Mouse (Mus musculus) yolk sac, embryonic 10.5 days (tissue): ENCODE results near the gene Barhl2.

ENCODE experiments used
- DNase-seq: peaks from one replicate; pipeline ENCODE4 v3.0.0-alpha.2; 2017; ENCODE audit warnings: low spot score

Gene Barhl2

DNA sequence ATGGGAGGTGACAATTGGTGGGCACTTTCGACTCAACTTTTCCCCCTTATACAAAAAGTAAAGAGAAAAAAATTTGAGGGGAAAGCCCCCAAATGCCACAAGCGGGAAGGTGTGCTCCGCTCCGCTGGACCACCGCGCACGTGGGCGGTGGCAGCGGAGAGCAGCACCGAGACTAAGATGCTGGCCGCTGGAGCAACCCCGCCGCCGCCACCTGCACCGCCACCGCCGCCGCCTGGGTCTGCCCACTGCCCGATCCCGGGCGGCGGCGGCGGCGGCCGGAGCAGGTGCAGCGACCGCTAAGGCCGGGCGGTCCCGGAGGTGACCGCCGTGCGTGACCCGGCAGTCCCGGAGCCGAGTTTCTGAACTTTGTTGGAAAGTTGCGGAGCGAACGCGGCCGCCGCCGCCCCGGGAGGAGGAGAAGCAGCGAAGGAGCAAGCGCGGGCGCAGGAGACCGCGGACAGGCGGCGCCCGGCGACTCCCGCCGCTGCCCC lies at the start of gene Barhl2:
Gene Barhl2, minus strand, starts transcription at position 181 of the 491 bp plus-strand sequence.
- no peak for DNase-seq

GRCm38 (mm10) chr5:106506061-106506460 lies 48.1 kb upstream of the Barhl2 start:
- no peak for DNase-seq

DNA sequence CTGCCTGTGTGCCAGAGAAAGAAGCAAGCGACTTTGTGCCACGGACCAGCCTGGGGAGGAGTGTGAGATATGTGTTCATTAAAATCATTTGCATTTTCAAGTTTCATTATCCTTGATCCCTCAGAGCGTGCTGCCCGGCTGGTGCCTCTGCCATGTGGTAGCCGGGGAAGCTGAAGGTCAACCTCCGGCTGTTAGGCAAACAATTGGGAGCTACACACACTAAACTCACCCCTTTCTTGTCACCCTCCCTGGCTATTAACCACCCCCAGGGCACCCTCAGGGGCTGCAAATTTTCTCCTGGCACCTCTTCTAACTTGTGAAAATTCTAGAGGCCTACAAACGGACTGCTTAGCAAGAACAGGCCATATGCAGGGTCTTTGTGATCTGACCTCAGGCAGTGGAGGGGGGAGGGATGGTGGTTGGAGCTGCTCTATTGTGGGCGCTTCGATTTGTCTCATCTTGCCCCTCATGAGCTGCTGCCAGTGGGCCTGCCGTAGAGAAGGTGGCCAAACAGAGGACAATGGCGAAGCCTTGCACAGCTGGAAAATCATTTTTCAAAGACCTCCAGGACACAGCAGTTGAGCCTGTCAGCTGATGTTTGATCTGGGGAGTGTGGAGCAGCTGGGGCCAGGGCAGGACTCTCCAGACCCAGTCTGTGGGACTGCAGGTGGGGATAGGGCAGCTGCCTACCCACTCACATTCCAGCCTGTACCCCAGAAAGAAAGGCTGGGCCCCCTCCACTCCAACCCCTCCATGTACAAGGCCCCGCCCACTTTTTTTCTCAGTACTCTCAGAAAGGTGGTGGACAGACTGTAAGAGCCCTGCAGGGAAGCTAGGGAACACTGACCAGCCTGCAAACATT lies 44.9 kb upstream of the Barhl2 start:
- DNase-seq = no peak

GRCm38 (mm10) chr5:106502271-106502670 lies 44.3 kb upstream of the Barhl2 start:
- DNase-seq = no peak

- no peak for DNase-seq
Observed at GRCm38 (mm10) chr5:106491771-106492170, 33.8 kb upstream of the Barhl2 start.

- no peak for DNase-seq
Observed at GRCm38 (mm10) chr5:106472105-106472500, 14.1 kb upstream of the Barhl2 start.

DNA sequence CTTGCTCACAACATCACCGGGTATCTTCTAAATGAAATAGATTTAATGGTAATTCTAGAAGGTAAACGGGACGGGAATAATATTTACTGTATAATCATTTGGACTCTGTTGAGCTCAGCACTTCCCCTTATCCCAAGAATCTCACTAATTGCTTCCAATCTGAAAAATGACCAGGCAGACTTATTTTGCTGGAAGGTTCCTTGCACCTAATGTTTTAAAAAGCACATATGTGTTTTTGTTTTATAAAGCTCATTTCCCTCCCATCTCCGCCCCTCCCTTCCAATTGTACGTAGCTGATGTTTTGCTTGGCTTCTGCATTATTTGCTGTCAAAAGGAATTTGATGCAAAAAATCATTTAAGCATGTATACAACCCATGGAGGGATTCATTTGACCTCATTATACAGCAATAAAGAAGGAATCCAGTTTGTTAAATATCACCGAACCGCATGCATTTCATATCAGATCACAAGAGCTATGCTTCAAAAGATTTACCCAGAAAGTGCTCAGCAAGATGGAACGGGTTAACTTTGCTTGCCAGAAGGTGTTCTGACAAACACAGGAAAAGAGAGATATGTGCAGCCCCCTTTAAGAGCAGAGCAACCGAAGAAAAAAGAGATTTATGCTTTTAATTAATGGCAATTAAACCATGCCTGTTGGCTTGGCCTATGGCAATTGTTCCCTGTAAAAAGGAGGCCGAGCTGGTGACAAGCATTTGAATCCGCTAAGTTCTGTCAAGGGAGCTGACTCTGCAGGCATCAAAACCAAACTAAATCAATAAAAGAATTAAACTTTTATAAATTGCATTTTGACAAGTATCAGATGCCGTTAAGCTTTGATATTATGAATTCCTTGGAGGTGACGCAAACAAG lies 13.5 kb upstream of the Barhl2 start:
- no peak for DNase-seq

DNA sequence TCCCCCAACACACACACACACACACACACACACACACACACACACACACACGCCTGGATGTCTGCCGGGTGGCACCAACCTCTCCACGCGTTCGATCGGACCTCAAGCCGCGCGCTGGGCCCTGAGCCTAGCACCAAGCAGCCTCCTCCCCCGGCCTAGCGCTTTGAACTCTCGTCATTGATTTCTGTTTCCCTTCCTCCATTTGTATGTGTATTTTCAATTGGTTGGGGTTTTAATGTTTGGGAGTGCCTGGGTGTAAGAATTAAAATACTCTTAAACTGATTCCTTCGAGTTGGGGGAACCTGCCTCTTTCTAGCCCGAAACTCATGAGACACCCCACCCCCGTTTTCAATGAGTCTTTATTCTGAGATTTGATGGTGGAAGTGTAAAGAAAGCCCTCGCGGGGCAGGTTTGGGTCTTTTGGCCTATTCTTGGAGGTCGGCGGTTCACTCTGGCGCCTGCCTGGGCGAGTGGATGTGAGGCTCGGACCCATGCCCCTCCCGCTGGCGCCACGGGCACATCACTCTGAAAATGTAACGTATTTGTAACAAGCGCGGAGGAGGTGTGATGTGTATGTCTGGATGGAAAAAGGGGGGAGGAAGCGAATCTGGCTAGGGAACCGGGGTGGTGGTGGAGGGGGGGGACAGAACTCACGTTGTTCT lies 7.3 kb upstream of the Barhl2 start:
- no peak for DNase-seq

DNA sequence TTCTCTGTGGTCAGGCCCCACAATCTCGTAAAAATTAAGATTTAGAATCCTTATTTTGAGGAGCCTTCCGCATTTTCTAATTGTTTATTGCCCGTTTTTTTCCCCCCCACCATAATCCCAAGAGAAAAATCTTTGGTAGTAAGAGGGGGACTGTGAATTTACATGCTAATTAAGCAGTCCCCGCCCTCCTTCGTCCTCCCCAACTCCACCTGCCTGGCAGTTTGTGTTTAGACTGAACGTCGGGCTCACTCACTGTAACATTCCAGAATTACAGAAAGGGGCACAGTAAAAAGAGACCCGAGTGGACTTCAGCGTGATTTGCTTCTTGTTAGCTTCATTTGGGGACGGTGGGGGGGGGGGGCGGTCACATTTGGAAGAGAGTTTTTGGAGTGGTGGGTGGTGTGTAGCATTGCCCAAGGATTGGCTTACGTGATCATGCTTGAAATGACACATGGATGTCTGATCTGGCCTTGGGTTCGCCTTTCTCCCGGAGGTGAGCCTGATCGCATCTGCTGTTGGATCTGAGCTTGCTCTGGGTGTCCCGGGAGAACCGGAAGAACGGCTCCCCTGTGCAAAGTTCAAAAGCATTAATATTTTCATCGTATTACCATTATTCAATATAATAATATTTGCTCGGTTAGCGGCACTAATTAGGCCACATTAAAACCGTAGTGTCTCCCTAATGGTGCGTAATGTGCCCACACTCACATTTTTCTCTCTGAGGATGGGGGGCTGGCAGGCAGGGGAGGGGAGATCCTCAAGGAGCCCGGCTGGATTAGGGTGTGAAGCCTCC lies 6.6 kb upstream of the Barhl2 start:
- DNase-seq = no peak

- DNase-seq = no peak
Observed at GRCm38 (mm10) chr5:106463661-106464191, 5.8 kb upstream of the Barhl2 start.

DNA sequence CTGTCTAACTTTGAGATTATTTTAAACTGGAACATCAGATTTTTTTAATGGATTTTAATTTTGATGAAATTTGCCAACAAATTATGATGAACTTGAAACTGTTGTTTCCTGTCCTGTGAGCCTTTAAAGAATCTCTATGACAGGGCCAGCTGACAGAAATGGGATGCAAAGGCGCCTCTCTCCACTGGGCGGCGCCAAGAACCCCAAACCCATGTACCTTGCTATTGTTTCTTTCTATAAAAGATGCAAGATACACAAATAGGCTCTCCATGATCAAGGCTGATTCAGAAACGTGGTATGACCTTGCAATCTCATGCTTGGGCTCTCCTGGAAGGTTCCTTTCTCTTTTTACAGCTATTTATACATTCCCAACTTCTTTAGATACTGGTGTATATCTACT lies 3.9 kb upstream of the Barhl2 start:
- no peak for DNase-seq

DNA sequence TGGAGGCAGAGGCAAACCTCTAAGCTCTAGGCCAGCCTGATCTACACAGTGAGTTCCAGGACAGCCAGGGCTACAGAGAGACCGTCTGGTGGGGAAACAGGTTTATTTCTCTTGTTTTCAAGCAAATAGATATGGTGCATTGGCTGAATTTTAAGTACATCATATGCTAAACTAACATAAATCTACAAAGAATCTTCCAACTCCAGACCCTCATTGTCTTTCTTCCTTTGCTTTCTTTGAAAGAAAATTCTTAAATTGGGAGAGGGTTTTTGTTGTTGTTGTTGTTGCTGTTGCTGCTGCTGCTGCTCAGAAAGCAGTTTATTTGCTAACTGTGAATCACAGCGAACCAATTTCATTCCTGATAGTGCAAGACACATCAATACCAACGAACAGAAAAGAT lies 3.5 kb upstream of the Barhl2 start:
- no peak for DNase-seq

DNA sequence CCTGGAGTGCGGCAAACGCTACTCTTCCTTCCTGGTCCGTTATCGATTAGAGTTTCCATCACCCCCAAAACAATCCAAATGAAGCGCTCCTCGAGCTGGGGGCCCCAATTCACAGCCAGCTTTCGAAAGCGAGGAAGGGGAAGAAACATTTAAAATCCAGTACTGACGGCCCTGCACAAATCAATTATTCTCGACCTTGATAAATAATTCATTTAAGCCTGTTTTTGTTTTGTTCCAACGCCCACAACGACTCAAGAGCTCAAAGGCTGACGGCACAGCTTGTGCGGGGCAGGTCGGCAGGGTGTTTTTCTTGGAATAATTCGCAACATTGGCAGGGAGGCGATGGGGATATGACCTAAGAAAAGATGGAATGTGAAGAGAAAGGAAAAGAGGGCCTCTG lies 2.6 kb upstream of the Barhl2 start:
- DNase-seq = no peak

DNA sequence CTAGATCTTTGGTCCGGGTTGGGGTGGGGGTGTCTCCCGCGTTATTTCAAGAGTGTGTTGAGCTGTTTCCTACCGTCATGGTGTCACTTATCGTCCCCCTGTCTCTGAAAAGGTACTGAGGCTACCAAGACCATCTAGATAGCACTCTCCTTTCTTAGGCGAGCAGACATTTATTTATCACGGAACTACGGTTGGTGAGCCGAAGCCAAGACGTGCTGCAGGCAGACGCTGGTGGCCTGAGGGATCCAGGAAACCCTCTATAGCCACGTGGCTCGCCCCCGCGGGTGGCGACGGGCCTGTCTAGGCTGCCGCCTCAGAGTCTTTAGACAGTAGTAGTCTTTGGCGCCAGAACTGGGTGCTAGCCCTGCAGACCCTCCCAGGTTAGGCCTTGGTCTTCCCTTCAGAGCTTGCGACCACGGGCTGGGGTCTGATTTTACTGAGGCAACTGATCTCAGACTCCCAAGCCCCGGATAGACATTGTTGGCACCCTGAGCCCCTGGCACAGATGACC lies 2.1 kb upstream of the Barhl2 start:
- DNase-seq = no peak

- DNase-seq = no peak
Observed at GRCm38 (mm10) chr5:106459120-106459641, 1.2 kb upstream of the Barhl2 start.

DNA sequence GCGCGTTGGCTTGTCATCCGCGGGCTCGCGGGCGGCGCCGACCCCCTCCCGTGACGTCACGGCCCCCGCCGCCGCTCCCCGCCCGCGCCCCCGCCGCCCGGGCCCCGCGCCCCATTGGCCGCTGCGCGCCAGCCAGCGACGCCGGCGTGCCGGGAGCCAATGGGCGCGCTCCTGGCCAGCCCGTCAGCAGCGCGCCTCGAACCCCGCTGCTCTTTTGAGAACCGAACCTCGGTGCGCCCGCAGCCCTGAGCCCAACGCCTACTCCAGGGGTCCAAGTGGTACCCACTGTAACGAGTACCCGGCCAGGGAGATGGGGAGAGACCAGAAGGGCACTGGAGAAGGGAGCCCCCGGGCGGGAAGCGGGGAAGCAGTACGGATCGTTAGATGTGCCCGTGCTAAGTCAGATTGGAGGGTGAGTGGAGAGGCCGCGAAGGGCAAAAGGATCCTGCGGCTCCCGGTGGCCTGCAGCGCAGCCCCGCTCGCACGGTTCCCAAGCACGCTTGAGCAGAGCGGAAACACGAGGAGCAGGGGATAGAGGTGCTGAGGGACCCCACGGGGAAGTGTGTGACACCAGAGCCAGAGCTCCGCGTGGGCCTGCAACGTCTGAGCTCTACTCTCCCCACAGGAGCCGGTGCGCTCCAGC lies 632 bp upstream of the Barhl2 start:
- DNase-seq = no peak

GRCm38 (mm10) chr5:106457111-106457925 lies 648 bp downstream of the Barhl2 start:
- DNase-seq = no peak

DNA sequence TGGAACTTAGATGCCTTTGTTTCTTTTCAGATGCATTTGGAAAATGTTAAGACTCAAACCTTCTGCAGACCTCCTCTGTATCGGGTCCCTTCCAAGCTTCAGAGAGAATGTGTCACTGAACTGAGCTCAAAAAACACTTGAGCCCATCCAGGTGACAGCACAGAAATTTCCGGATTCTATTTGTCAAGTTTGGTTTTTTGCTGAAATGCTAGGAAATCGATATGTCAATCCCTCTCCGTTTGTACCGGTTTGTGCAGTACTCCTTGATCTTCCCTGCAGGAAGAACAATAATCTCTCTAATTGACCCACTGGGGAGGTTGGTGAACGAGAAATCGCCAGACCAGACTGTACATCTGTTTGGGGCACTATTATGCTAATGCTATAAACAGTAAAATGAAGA lies 2.0 kb downstream of the Barhl2 start:
- DNase-seq = no peak
